Mouse (Mus musculus) bone marrow, adult 2 months (tissue): ENCODE results near the gene Sys1. TPM values are rescaled to one million over a fixed set of nuclear protein-coding genes. Genes with fewer than 3 reads are reported as not detected.

ENCODE experiments used
- H3K27ac ChIP-seq: fragments of 200-500 bp; 2 replicates; pipeline ENCODE4 v1.5.1; 2012; ENCODE audit warnings: low read depth, mild to moderate bottlenecking, control low read depth, inconsistent platforms, low read length; ENCODE audit not compliant: control insufficient read depth, poor library complexity, insufficient read depth
- H3K4me1 ChIP-seq: fragments of 200-500 bp; 2 replicates; pipeline ENCODE4 v1.6.1; 2011; ENCODE audit warnings: low read length; ENCODE audit not compliant: control insufficient read depth, insufficient read depth
- H3K4me3 ChIP-seq: fragments of 200-500 bp; replicated peaks from 2 replicates; pipeline ENCODE3; 2011; ENCODE audit warnings: mild to moderate bottlenecking, low read depth, low read length, control low read depth; ENCODE audit not compliant: control insufficient read depth
- CTCF ChIP-seq: fragments of 200-500 bp; IDR thresholded peaks from 2 replicates; pipeline ENCODE4 v1.5.1; 2011; ENCODE audit warnings: low read length, control low read depth; ENCODE audit not compliant: control insufficient read depth, insufficient read depth
- POLR2A ChIP-seq: fragments of 200-500 bp; IDR thresholded peaks from 2 replicates; pipeline ENCODE4 v1.6.1; 2011; ENCODE audit warnings: low read depth, mild to moderate bottlenecking, control low read depth, low read length, borderline replicate concordance; ENCODE audit not compliant: control insufficient read depth
- WGBS: fragments of 180-500 bp; shearing (Covaris S2); methylation state at CpG from one replicate; pipeline ENCODE4 v1.1.7; 2018; 5-methylcytosine and 5-hydroxymethylcytosine counted together
- polyA plus RNA-seq: library from polyadenylated mRNA; stranded (reverse); fragments of >200 nt; gene quantifications from 2 replicates; pipeline ENCODE4 v1.2.4, GENCODE M21; 2011; ENCODE audit warnings: low replicate concordance; ENCODE audit not compliant: missing spikeins, insufficient read depth, insufficient read length

The Sys1 gene
- polyA plus RNA-seq, 1 experiment = 26.7 TPM

- no peak for TF ChIP-seq CTCF
- TF ChIP-seq POLR2A = no peak
- Histone ChIP-seq H3K4me1 (peaks cover 10% of the 10 kb centered on the region; the same call in 1 of the 2 replicates), H3K27ac (peak overlapping the region; percentile 85), H3K4me3 (no peak overlapping the region)
- 3% methylated on average over 8 of the region's 8 CpGs for WGBS
Measured at GRCm38 (mm10) chr2:164522280-164522679, 65.5 kb downstream of the Sys1 start.

- no peak overlapping the region for H3K4me3 ChIP-seq
- H3K4me1 ChIP-seq = peaks cover 10% of the 10 kb centered on the region; the same call in 1 of the 2 replicates
- no peak for TF ChIP-seq POLR2A
- no peak for TF ChIP-seq CTCF
- H3K27ac ChIP-seq = no peak overlapping the region
- WGBS = 70% methylated on average over 10 of the region's 10 CpGs
Measured at GRCm38 (mm10) chr2:164523301-164523773, 66.6 kb downstream of the Sys1 start.

DNA sequence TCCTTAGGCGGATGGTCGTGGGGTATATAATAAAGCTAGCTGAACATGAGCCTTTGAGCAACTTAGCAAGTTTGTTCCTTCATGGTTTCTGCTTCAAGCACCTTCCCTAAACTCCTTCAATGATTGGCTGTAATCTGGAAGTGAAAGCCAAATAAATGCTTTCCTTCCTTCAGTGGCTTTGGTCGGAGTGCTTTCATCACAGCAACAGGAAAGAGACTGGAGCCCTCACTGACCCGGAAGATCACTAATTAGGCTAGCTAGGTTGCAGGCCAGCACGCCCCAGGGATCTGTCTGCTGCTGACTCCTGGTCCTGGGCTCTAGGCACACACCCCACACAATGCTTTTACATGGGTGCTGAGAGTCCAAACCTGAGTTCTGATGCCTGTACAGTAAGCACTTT, 71.8 kb downstream of the Sys1 start:
- Histone ChIP-seq H3K4me1 (peaks cover 6% of the 10 kb centered on the region; the same call in 1 of the 2 replicates), H3K4me3 (no peak overlapping the region), H3K27ac (no peak overlapping the region)
- TF ChIP-seq POLR2A = no peak
- no peak for TF ChIP-seq CTCF
- WGBS = 47% methylated on average over 5 of the region's 5 CpGs

Other genes with a start within 250 kb of the Sys1 start
- gene Wfdc15b, start 235.3 kb upstream of the Sys1 start, polyA plus RNA-seq = 3.2 TPM in 1 of 2 replicates, not detected in the other
- gene Svs2, start 218.5 kb upstream of the Sys1 start, polyA plus RNA-seq = not detected in 2 replicates
- not detected in 2 replicates for gene Svs3b, start 200.3 kb upstream of the Sys1 start, polyA plus RNA-seq
- not detected in 2 replicates for gene Svs4, start 178.5 kb upstream of the Sys1 start, polyA plus RNA-seq
- not detected in 2 replicates for gene Svs3a, start 167.7 kb upstream of the Sys1 start, polyA plus RNA-seq
- gene Svs6, start 140.2 kb upstream of the Sys1 start, polyA plus RNA-seq = not detected in 2 replicates
- gene Svs5, start 124.2 kb upstream of the Sys1 start, polyA plus RNA-seq = not detected in 2 replicates
- 48.8 and 108 TPM in 2 replicates for gene Slpi, start 67.9 kb upstream of the Sys1 start, polyA plus RNA-seq
- not detected in 2 replicates for gene Rbpjl, start 53.8 kb upstream of the Sys1 start, polyA plus RNA-seq
- gene Matn4, start 51.8 kb upstream of the Sys1 start, polyA plus RNA-seq = 0.86 and 1.2 TPM in 2 replicates
- 12.6 and 22.1 TPM in 2 replicates for gene Sdc4, start 13.1 kb upstream of the Sys1 start, polyA plus RNA-seq
- not detected in 2 replicates for gene Gm20458, start 4.0 kb downstream of the Sys1 start, polyA plus RNA-seq
- not detected in 2 replicates for gene Trp53tg5, start 16.8 kb downstream of the Sys1 start, polyA plus RNA-seq
- 7.5 and 8.1 TPM in 2 replicates for gene Dbndd2, start 29.1 kb downstream of the Sys1 start, polyA plus RNA-seq
- 27.8 and 39.1 TPM in 2 replicates for gene Pigt, start 40.6 kb downstream of the Sys1 start, polyA plus RNA-seq
- 2.8 TPM in 1 of 2 replicates, not detected in the other for gene Wfdc2, start 105.4 kb downstream of the Sys1 start, polyA plus RNA-seq
- gene Spint3, start 116.5 kb downstream of the Sys1 start, polyA plus RNA-seq = not detected in 2 replicates
- not detected in 2 replicates for gene Wfdc6a, start 128.5 kb downstream of the Sys1 start, polyA plus RNA-seq
- gene Eppin, start 136.6 kb downstream of the Sys1 start, polyA plus RNA-seq = not detected in 2 replicates
- not detected in 2 replicates for gene Wfdc6b, start 156.6 kb downstream of the Sys1 start, polyA plus RNA-seq
- not detected in 2 replicates for gene Wfdc8, start 156.7 kb downstream of the Sys1 start, polyA plus RNA-seq
- not detected in 2 replicates for gene Wfdc16, start 181.8 kb downstream of the Sys1 start, polyA plus RNA-seq
- gene Wfdc10, start 199.1 kb downstream of the Sys1 start, polyA plus RNA-seq = not detected in 2 replicates
- gene Wfdc9, start 199.6 kb downstream of the Sys1 start, polyA plus RNA-seq = not detected in 2 replicates
- not detected in 2 replicates for gene Wfdc11, start 217.1 kb downstream of the Sys1 start, polyA plus RNA-seq
- gene Wfdc13, start 228.1 kb downstream of the Sys1 start, polyA plus RNA-seq = not detected in 2 replicates
- not detected in 2 replicates for gene Spint4, start 241.5 kb downstream of the Sys1 start, polyA plus RNA-seq